Mouse (Mus musculus) stomach, embryonic 14.5 days (tissue): ENCODE data around the gene Defb33. TPM values are rescaled to one million over a fixed set of nuclear protein-coding genes. Genes with fewer than 3 reads are reported as not detected.

Experiments
- ATAC-seq: fragments of 200-750 bp; cut with Nextera tagmentation; 2 replicates; pipeline ENCODE4 v1.8.0; 2017; ENCODE audit warnings: low read depth, moderate TSS enrichment; ENCODE audit not compliant: insufficient number of reproducible peaks, insufficient read depth, low FRiP score
- H3K27ac ChIP-seq: fragments of 300-500 bp; sonication (generic); 2 replicates; pipeline ENCODE4 v1.5.1; 2014; ENCODE audit warnings: mild to moderate bottlenecking, low read length, moderate library complexity, mixed read lengths
- H3K27me3 ChIP-seq: fragments of 300-500 bp; sonication (generic); 2 replicates; pipeline ENCODE4 v1.6.1; 2014; ENCODE audit warnings: low read length, control low read depth, mixed read lengths; ENCODE audit not compliant: control insufficient read depth, insufficient read depth
- H3K36me3 ChIP-seq: fragments of 300-500 bp; sonication (generic); 2 replicates; pipeline ENCODE4 v1.6.1; 2014; ENCODE audit warnings: mild to moderate bottlenecking, control low read depth, low read length, moderate library complexity, mixed read lengths; ENCODE audit not compliant: control insufficient read depth, insufficient read depth
- H3K4me1 ChIP-seq: fragments of 300-500 bp; sonication (generic); 2 replicates; pipeline ENCODE4 v1.6.1; 2014; ENCODE audit warnings: low read length, control low read depth, mixed read lengths; ENCODE audit not compliant: control insufficient read depth, insufficient read depth
- H3K4me2 ChIP-seq: fragments of 300-500 bp; sonication (generic); replicated peaks from 2 replicates; pipeline ENCODE4 v1.6.1; 2014; ENCODE audit warnings: low read depth, low read length, control low read depth
- H3K4me3 ChIP-seq: fragments of 300-500 bp; sonication (generic); 2 replicates; pipeline ENCODE4 v1.5.1; 2014; ENCODE audit warnings: low read depth, low read length, control low read depth
- H3K9ac ChIP-seq: fragments of 300-500 bp; sonication (generic); replicated peaks from 2 replicates; pipeline ENCODE4 v1.6.1; 2014; ENCODE audit warnings: low read depth, mild to moderate bottlenecking, control low read depth, low read length, moderate library complexity, mixed read lengths
- H3K9me3 ChIP-seq: fragments of 300-500 bp; sonication (generic); 2 replicates; pipeline ENCODE4 v1.6.1; 2016; ENCODE audit warnings: low read depth, low read length, control low read depth; ENCODE audit not compliant: control insufficient read depth
- WGBS: fragments of 180-500 bp; shearing (Covaris S2); extraction: QIAGEN DNeasy Blood & Tissue Kit; methylation state at CpG from one replicate; pipeline ENCODE4 v1.1.7; 2014; 5-methylcytosine and 5-hydroxymethylcytosine counted together
- polyA plus RNA-seq: library from polyadenylated mRNA; unstranded; fragments of >200 nt; fragmentation: Nextera tagmentation; extraction: Ambion mirVana; gene quantifications from 2 replicates; pipeline ENCODE4 v1.2.1, GENCODE M21; 2014

Gene Defb33
- polyA plus RNA-seq, result not detected in 2 replicates

- no peak for ATAC-seq
- H3K9ac ChIP-seq, result no peak within 1 kb of the TSS
- no peak within 1 kb of the TSS for H3K4me2 ChIP-seq
- H3K4me3 ChIP-seq, result no peak within 1 kb of the TSS
- H3K4me1 ChIP-seq, result no peaks in the 10 kb centered on the region
- H3K36me3 ChIP-seq, result no peaks in the 10 kb centered on the region
- no peaks in the 10 kb centered on the region for H3K27me3 ChIP-seq
- WGBS, result 90% methylated on average over 2 of the region's 2 CpGs
- no peak within 1 kb of the TSS for H3K27ac ChIP-seq
- H3K9me3 ChIP-seq, result no peaks in the 10 kb centered on the region
These were observed at the start of gene Defb33 for GRCm38 (mm10) chr8:20892369-20892768. Defb33 (plus strand) TSS chr8:20892669.

- no peaks in the 10 kb centered on the region for H3K9me3 ChIP-seq
- no peak overlapping the region for H3K4me3 ChIP-seq
- no peaks in the 10 kb centered on the region for H3K4me1 ChIP-seq
- no peak overlapping the region for H3K4me2 ChIP-seq
- H3K27ac ChIP-seq, result no peak overlapping the region
- no peak overlapping the region for H3K9ac ChIP-seq
- WGBS, result 25% methylated on average over 6 of the region's 6 CpGs
- H3K27me3 ChIP-seq, result no peaks in the 10 kb centered on the region
- H3K36me3 ChIP-seq, result no peaks in the 10 kb centered on the region
- no peak for ATAC-seq
These were observed 17.9 kb upstream of the Defb33 start for GRCm38 (mm10) chr8:20874608-20875007.

DNA sequence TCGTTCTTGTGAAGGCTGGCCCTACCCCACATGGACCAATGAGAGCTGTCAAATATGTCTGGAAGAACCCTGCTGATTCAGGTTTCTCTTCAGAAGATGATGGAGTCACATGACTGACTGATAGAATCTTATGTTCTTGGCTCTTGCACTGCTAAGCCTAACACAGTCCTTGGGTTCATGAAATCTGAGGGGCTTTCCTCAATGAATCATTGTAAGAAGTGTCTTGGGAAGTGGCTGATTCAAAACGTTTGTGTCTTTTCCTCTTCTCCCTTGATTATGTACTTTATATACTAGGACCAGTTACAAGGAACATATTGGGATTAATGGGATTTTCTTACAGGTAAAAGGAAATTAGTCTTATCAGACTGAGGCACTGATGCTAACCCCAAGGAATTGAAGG is 10.1 kb downstream of the Defb33 start, which contains the start of gene Gm15056:
Gm15056 (minus strand) TSS at position 101 of the 400 bp plus-strand sequence.
- Histone ChIP-seq H3K4me1 (no peaks in the 10 kb centered on the region), H3K36me3 (no peaks in the 10 kb centered on the region), H3K4me3 (no peak within 1 kb of the TSS), H3K4me2 (no peak within 1 kb of the TSS), H3K27me3 (no peaks in the 10 kb centered on the region), H3K9ac (no peak within 1 kb of the TSS), H3K27ac (no peak within 1 kb of the TSS), H3K9me3 (no peaks in the 10 kb centered on the region)
- no peak for ATAC-seq
- WGBS, result 49% methylated on average over 2 of the region's 2 CpGs

GRCm38 (mm10) chr8:20907119-20907518 is 14.7 kb downstream of the Defb33 start:
- Histone ChIP-seq H3K4me3 (no peak overlapping the region), H3K27me3 (no peaks in the 10 kb centered on the region), H3K27ac (no peak overlapping the region), H3K36me3 (no peaks in the 10 kb centered on the region), H3K9me3 (no peaks in the 10 kb centered on the region), H3K9ac (no peak overlapping the region), H3K4me1 (no peaks in the 10 kb centered on the region), H3K4me2 (no peak overlapping the region)
- WGBS, result 85% methylated on average over 2 of the region's 2 CpGs
- no peak for ATAC-seq

DNA sequence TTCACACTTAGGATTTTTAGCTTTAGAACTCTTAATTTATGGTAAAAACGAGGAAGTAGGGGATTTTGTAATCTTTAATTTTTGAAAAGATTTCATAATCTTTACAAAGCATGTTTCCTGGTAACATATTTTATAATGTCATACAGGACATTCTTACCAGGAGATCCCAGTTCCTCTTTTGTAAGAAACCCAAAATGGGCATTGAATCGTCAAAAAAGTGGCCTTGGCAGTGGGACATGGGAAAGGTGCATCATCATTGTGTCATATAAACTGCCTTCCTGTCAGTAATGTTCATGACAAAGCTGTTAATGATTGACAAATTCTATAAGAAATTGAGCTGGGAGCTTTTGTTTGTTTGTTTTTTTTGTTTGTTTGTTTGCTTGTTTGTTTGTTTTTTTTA is 15.8 kb downstream of the Defb33 start:
- no peak overlapping the region for H3K4me2 ChIP-seq
- 71% methylated on average over 2 of the region's 2 CpGs for WGBS
- H3K36me3 ChIP-seq, result no peaks in the 10 kb centered on the region
- H3K4me3 ChIP-seq, result no peak overlapping the region
- no peak overlapping the region for H3K9ac ChIP-seq
- no peaks in the 10 kb centered on the region for H3K4me1 ChIP-seq
- H3K9me3 ChIP-seq, result no peaks in the 10 kb centered on the region
- no peak for ATAC-seq
- H3K27me3 ChIP-seq, result no peaks in the 10 kb centered on the region
- H3K27ac ChIP-seq, result no peak overlapping the region

DNA sequence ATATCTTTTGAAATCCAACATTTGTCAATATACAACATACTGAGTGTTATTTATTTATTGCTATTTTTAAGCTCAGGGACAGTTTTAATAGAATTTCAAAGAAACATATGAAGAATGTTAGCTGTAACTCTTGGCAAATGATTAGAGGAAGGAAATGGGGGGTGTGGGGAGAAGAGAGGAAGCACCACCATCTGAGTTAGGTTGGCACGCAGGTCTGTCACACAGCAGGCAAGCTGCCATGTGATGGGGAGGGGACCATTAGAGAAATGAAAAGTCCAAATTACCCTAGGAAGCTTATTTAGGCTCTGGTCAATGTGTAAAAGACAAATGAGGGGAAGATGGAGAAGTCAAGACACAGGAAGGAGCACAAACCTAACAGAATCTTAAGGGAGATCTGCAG is 19.8 kb downstream of the Defb33 start:
- Histone ChIP-seq H3K4me1 (no peaks in the 10 kb centered on the region), H3K9ac (no peak overlapping the region), H3K36me3 (no peaks in the 10 kb centered on the region), H3K4me2 (no peak overlapping the region), H3K9me3 (no peaks in the 10 kb centered on the region), H3K27ac (no peak overlapping the region), H3K27me3 (no peaks in the 10 kb centered on the region), H3K4me3 (no peak overlapping the region)
- ATAC-seq, result no peak
- 83% methylated on average over 1 of the region's 1 CpGs for WGBS

DNA sequence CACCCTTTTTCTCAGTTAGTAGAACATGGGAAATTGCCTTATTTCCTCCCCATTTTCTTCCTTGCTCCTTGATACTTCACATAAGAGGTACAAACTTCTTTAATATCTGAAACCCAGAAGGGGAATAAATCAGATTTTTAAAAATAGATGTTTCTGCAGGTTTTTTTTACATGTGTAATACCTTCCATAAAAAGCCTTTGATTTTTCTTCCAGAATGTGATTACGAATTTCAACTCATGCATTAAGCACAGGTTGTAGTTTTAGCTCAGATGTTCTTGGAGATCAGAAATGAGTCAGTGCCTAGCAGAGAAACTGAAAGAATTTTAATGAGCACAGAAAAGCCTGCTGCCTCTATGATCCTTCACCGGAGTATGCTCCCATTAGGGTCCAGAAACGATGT is 29.5 kb downstream of the Defb33 start, which contains the start of gene Gm6040:
Gm6040 (minus strand) TSS at position 101 of the 400 bp plus-strand sequence.
- H3K36me3 ChIP-seq, result no peaks in the 10 kb centered on the region
- WGBS, result 73% methylated on average over 3 of the region's 3 CpGs
- H3K4me1 ChIP-seq, result no peaks in the 10 kb centered on the region
- H3K9ac ChIP-seq, result no peak within 1 kb of the TSS
- H3K9me3 ChIP-seq, result no peaks in the 10 kb centered on the region; the same call in 1 of the 2 replicates
- H3K27me3 ChIP-seq, result no peaks in the 10 kb centered on the region
- no peak within 1 kb of the TSS for H3K4me3 ChIP-seq
- H3K27ac ChIP-seq, result no peak within 1 kb of the TSS
- no peak for ATAC-seq
- H3K4me2 ChIP-seq, result no peak within 1 kb of the TSS

- H3K27me3 ChIP-seq, result no peaks in the 10 kb centered on the region
- no peaks in the 10 kb centered on the region for H3K36me3 ChIP-seq
- no peak within 1 kb of the TSS for H3K27ac ChIP-seq
- H3K9ac ChIP-seq, result no peak within 1 kb of the TSS
- no peak for ATAC-seq
- H3K9me3 ChIP-seq, result no peaks in the 10 kb centered on the region; the same call in 1 of the 2 replicates
- no peak within 1 kb of the TSS for H3K4me2 ChIP-seq
- no peak within 1 kb of the TSS for H3K4me3 ChIP-seq
- WGBS, result 74% methylated on average over 3 of the region's 3 CpGs
- H3K4me1 ChIP-seq, result no peaks in the 10 kb centered on the region
These were observed 52.1 kb downstream of the Defb33 start, which contains the start of gene AY761185 for GRCm38 (mm10) chr8:20944610-20945009. AY761185 (minus strand) TSS chr8:20944710.
